Comparison of ENCODE assay signal across 9 mouse cellular contexts in the genomic region with DNA sequence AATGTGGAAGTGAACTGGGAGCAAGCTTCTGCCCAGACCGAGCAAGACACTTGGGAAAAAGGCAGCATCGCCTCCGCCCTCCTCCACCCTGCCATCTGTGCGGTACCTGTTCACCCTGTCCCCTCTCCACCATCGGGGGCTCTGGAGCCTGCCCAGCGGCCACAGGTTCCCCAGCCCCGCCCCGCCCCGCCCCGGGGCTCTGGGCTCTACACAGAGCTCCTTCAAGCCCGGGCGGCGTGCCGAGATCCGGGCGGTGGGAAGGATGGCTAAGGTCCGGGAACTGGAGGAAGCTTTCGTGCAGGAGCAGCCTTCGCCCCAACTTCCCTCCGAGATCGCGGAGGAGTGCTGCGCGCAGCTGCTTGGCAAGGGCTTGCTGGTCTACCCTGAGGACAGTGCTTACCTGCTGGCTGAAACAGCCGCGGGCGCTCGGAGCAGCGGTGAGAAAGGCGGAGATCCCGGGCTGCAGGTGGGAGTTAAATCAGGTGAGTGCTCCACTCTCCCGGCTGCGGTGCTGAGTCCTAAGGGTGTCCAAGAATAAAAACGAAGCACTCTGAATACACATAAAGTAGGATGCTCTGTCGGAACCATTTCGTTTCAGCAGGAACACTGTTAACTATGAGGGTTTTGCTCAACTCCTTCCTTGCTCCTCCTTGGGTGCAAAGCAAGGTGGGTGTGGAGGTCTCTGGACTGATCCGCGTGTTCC. TPM values are rescaled to one million over a fixed set of nuclear protein-coding genes. Genes with fewer than 3 reads are reported as not detected.
DNase-seq lines count a peak whose midpoint lies in the region; ATAC-seq and TF ChIP-seq lines count a peak whose summit lies in the region.
"Had no signal": no experiment of that assay in that cellular context is flagged by ENCODE, and none has a peak within 500 bp of the region (broad histone marks: within the 10 kb centered on the region; RNA-seq: fewer than 3 reads in every experiment).

A gene (plus strand): TSS at position 209 of the 703 bp plus-strand sequence.

- H3K27me3 ChIP-seq in liver, adult 2 months (ENCODE audit: control insufficient read depth, insufficient read depth, low read length): peaks cover 10% of the 10 kb centered on the region; the same call in 1 of the 2 replicates
- H3K27me3 ChIP-seq in embryonic facial prominence, embryonic 10.5 days (replicated peaks; ENCODE audit: low read depth, poor library complexity, severe bottlenecking): peaks cover 48% of the 10 kb centered on the region
- H3K27me3 ChIP-seq in intestine, embryonic 14.5 days (replicated peaks; ENCODE audit: control insufficient read depth, insufficient read depth, low read length): peaks cover 25% of the 10 kb centered on the region
- peaks cover 26% of the 10 kb centered on the region for H3K27me3 ChIP-seq in lung, embryonic 15.5 days

- no peaks in the 10 kb centered on the region for H3K79me2 ChIP-seq in liver, adult 2 months (ENCODE audit: control insufficient read depth, insufficient read depth, low read length)

- 3% methylated on average over 38 of the region's 38 CpGs for WGBS in liver, adult 2 months
- under 1% methylated on average over 38 of the region's 38 CpGs for WGBS in embryonic facial prominence, embryonic 10.5 days
- WGBS in intestine, embryonic 14.5 days: 1% methylated on average over 38 of the region's 38 CpGs
- WGBS in lung, embryonic 15.5 days: under 1% methylated on average over 38 of the region's 38 CpGs

- H3K4me2 ChIP-seq in intestine, embryonic 14.5 days (ENCODE audit: low read length): peak within 1 kb of the TSS; percentile 68
- peak within 1 kb of the TSS; percentile 73 for H3K4me2 ChIP-seq in lung, embryonic 15.5 days

- no peaks in the 10 kb centered on the region for H3K4me1 ChIP-seq in liver, adult 2 months (ENCODE audit: control insufficient read depth, insufficient read depth, low read length)
- H3K4me1 ChIP-seq in embryonic facial prominence, embryonic 10.5 days: peaks cover 10% of the 10 kb centered on the region
- H3K4me1 ChIP-seq in intestine, embryonic 14.5 days (replicated peaks; ENCODE audit: control insufficient read depth, insufficient read depth, low read length): no peaks in the 10 kb centered on the region
- no peaks in the 10 kb centered on the region; the same call in 1 of the 2 replicates for H3K4me1 ChIP-seq in lung, embryonic 15.5 days

- no peak within 1 kb of the TSS for H3K9ac ChIP-seq in liver, adult 2 months (ENCODE audit: low read depth, low read length)
- H3K9ac ChIP-seq in intestine, embryonic 14.5 days (ENCODE audit: low read length): peak within 1 kb of the TSS; percentile 34
- no peak within 1 kb of the TSS for H3K9ac ChIP-seq in lung, embryonic 15.5 days

- TF ChIP-seq POLR2A in liver, adult 2 months (IDR thresholded peaks at IDR 0.05; ENCODE audit: extremely low read depth, insufficient read depth, low read length): no peak

- peak; percentile 84 for ATAC-seq in intestine, embryonic 14.5 days (replicated peaks; ENCODE audit: low FRiP score, low TSS enrichment, low read depth)
- ATAC-seq in lung, embryonic 15.5 days (ENCODE audit: borderline replicate concordance, extremely low read depth, low FRiP score, low TSS enrichment): peak; percentile 62; the same call in 1 of the 2 replicates

- DNase-seq in liver, adult 2 months (ENCODE audit: extremely low read depth, low read depth, low spot score): no peak
- no peak for DNase-seq in liver
- DNase-seq in embryonic facial prominence, embryonic 10.5 days (ENCODE audit: low spot score): peak; percentile 61
- peak; percentile 79 for DNase-seq in intestine, embryonic 14.5 days (ENCODE audit: low spot score)
- DNase-seq in right cerebral cortex, postnatal 4 days: peak; percentile 11
- DNase-seq in frontal cortex, postnatal 10 days (ENCODE audit: low spot score in 2 of 2): no peak
- no peak for DNase-seq in urinary bladder, postnatal 4 days (ENCODE audit: low spot score in 2 of 2)

- H3K36me3 ChIP-seq in liver, adult 2 months (ENCODE audit: control insufficient read depth, insufficient read depth, low read length): no peaks in the 10 kb centered on the region
- no peaks in the 10 kb centered on the region for H3K36me3 ChIP-seq in embryonic facial prominence, embryonic 10.5 days (replicated peaks)
- no peaks in the 10 kb centered on the region for H3K36me3 ChIP-seq in intestine, embryonic 14.5 days (ENCODE audit: control insufficient read depth, insufficient read depth, low read length)
- H3K36me3 ChIP-seq in lung, embryonic 15.5 days: no peaks in the 10 kb centered on the region

- H3K9me3 ChIP-seq in embryonic facial prominence, embryonic 10.5 days: no peaks in the 10 kb centered on the region
- H3K9me3 ChIP-seq in intestine, embryonic 14.5 days (ENCODE audit: control insufficient read depth, low read length): no peaks in the 10 kb centered on the region
- no peaks in the 10 kb centered on the region for H3K9me3 ChIP-seq in lung, embryonic 15.5 days

- no peak for TF ChIP-seq CTCF in liver, adult 2 months (IDR thresholded peaks at IDR 0.05; ENCODE audit: low read depth, low read length)

- peak within 1 kb of the TSS; percentile 38; the same call in 1 of the 2 replicates for H3K4me3 ChIP-seq in liver, adult 2 months (ENCODE audit: insufficient read depth, low read depth, low read length)
- peak within 1 kb of the TSS; percentile 62 for H3K4me3 ChIP-seq in embryonic facial prominence, embryonic 10.5 days
- H3K4me3 ChIP-seq in intestine, embryonic 14.5 days (ENCODE audit: low read depth, low read length): peak within 1 kb of the TSS; percentile 41
- peak within 1 kb of the TSS; percentile 41 for H3K4me3 ChIP-seq in lung, embryonic 15.5 days
- H3K4me3 ChIP-seq: myocyte had no signal

- no peak within 1 kb of the TSS for H3K27ac ChIP-seq in liver, adult 2 months (replicated peaks; ENCODE audit: insufficient read depth, low read depth, low read length)
- no peak within 1 kb of the TSS for H3K27ac ChIP-seq in embryonic facial prominence, embryonic 10.5 days (replicated peaks)
- H3K27ac ChIP-seq in intestine, embryonic 14.5 days (ENCODE audit: low read depth): no peak within 1 kb of the TSS
- H3K27ac ChIP-seq in lung, embryonic 15.5 days: no peak within 1 kb of the TSS

RNA-seq across cellular contexts. Expression of the gene that starts here (rescaled TPM):
- total RNA-seq in liver, adult 2 months (2014; rRNA removed): not detected in 2 replicates
- not detected in 2 replicates for polyA plus RNA-seq in liver, adult 2 months (2012; rRNA removed)
- polyA plus RNA-seq in embryonic facial prominence, embryonic 10.5 days (2016; fragmentation: Nextera tagmentation; extraction: Ambion mirVana): 0.05 and 0.20 TPM in 2 replicates
- 1.9 and 2.3 TPM in 2 replicates for polyA plus RNA-seq in intestine, embryonic 14.5 days (2014; fragmentation: Nextera tagmentation; extraction: Ambion mirVana)
- not detected in 2 replicates for polyA plus RNA-seq in lung, embryonic 15.5 days (2015; fragmentation: Nextera tagmentation; extraction: Ambion mirVana)
- polyA plus RNA-seq: myocyte had no signal

Comparison
In these comparisons a context has a peak if more than half of its experiments do, and no peak if none do; other contexts are left out.
1. Peak in DNase-seq and H3K4me3 ChIP-seq in embryonic facial prominence, embryonic 10.5 days; RNA of the gene not detected or under 1 TPM.
2. Peak in ATAC-seq, H3K4me3 ChIP-seq and H3K4me2 ChIP-seq in lung, embryonic 15.5 days; RNA of the gene not detected or under 1 TPM.
3. DNase-seq: peak in intestine, embryonic 14.5 days (single experiment) and right cerebral cortex, postnatal 4 days (single experiment); none in liver, adult 2 months (single experiment), liver (single experiment), frontal cortex, postnatal 10 days (0 of 2) and urinary bladder, postnatal 4 days (0 of 2).
4. Peak in every context shown above with its lines, with median percentiles within 50 percentile points of each other: H3K4me3 ChIP-seq.